Mouse (Mus musculus) embryonic fibroblast, embryonic 13.5 days (primary cell): ENCODE data around the gene Igf1r.

ENCODE experiments used
- CTCF ChIP-seq: IDR thresholded peaks from 2 replicates; pipeline ENCODE4 v1.5.1; 2011; ENCODE audit warnings: mild to moderate bottlenecking, control low read depth, low read length, moderate library complexity, borderline replicate concordance; ENCODE audit not compliant: insufficient read depth
- POLR2A ChIP-seq: IDR thresholded peaks from 2 replicates; pipeline ENCODE4 v1.6.1; 2011; ENCODE audit warnings: low read depth, mild to moderate bottlenecking, control low read depth, low read length, moderate library complexity

DNA sequence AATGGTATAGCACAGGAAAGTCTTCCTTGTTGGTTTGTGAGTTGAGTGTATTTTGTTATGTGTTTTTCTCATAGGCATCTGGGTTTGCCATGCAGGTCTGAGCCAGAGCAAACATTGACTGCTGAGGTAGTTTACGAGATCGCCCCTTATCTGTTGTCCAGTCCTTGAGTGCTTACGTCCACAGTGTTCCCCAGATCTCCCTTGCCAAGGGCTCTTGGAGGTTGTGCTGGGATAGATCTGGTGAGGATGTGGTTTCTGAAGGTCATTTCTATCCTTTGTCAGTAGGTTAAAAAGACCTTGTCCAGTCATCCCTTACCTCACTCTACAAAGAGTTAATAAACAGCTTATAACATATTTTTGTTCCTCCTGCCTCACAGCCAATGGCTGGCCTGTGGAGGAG is 62.8 kb downstream of the Igf1r start:
- no peak for TF ChIP-seq POLR2A
- no peak for TF ChIP-seq CTCF
